Mouse (Mus musculus): ENCODE measurements around the gene Suco. TPM values are rescaled to one million over a fixed set of nuclear protein-coding genes. Genes with fewer than 3 reads are reported as not detected.

Gene Suco
- polyA plus RNA-seq, 1 experiment = 0.69 TPM

DNA sequence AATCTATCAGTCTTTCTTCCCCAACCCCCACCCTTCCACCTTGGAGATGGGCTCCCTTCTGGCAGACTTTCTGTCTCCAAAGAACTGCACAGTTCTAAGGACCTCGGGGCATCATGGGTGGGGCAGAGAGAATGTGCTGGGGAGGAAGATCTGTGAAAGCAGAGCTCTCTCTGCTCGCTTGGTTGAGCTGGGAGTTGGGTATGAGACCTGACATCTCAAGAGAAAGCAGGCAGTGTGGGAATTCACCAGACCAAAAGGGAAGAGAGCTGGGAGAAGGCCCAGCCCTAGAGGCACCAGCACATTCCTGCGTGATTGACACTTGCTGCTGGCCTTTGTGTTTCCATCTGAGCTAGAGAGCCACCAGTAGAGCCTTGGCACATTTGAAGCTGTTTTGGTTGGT is 39.6 kb upstream of the Suco start:
- H3K4me3 ChIP-seq (replicated peaks) = no peak overlapping the region
- H3K9me3 ChIP-seq (ENCODE audit: control insufficient read depth, low read length) = no peaks in the 10 kb centered on the region
- H3K27me3 ChIP-seq (ENCODE audit: control insufficient read depth) = peaks cover 2% of the 10 kb centered on the region
- peaks cover 2% of the 10 kb centered on the region; the same call in 1 of the 2 replicates for H3K4me1 ChIP-seq (ENCODE audit: control insufficient read depth)
- H3K36me3 ChIP-seq (ENCODE audit: control insufficient read depth) = no peaks in the 10 kb centered on the region
- TF ChIP-seq GATA1 (IDR thresholded peaks at IDR 0.05; ENCODE audit: low read length) (no peak), TAL1 (IDR thresholded peaks at IDR 0.05; ENCODE audit: low read length) (no peak)

DNA sequence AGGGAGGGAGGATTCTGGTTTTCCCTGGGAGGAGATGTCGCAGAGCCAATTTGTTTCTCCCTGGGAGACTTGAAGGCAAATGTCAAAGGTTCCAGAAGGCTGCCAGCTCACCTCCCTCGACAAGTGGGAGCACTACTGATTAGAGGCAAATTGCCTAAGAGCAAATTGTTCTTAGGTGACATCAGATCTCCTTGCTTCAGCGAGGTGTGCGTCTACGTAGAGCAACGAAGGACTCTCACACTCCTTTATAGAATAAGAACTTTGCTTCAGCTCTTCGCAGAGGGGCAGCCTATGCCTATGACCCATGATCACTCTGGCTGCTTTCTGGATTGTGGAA is 37.1 kb upstream of the Suco start:
- no peak for TF ChIP-seq GATA1 (IDR thresholded peaks at IDR 0.05; ENCODE audit: low read length)
- no peak for TF ChIP-seq TAL1 (IDR thresholded peaks at IDR 0.05; ENCODE audit: low read length)
- peaks cover 2% of the 10 kb centered on the region for H3K27me3 ChIP-seq (ENCODE audit: control insufficient read depth)
- H3K9me3 ChIP-seq (ENCODE audit: control insufficient read depth, low read length) = no peaks in the 10 kb centered on the region
- no peaks in the 10 kb centered on the region for H3K36me3 ChIP-seq (ENCODE audit: control insufficient read depth)
- peaks cover 2% of the 10 kb centered on the region; the same call in 1 of the 2 replicates for H3K4me1 ChIP-seq (ENCODE audit: control insufficient read depth)
- no peak overlapping the region for H3K4me3 ChIP-seq (replicated peaks)

DNA sequence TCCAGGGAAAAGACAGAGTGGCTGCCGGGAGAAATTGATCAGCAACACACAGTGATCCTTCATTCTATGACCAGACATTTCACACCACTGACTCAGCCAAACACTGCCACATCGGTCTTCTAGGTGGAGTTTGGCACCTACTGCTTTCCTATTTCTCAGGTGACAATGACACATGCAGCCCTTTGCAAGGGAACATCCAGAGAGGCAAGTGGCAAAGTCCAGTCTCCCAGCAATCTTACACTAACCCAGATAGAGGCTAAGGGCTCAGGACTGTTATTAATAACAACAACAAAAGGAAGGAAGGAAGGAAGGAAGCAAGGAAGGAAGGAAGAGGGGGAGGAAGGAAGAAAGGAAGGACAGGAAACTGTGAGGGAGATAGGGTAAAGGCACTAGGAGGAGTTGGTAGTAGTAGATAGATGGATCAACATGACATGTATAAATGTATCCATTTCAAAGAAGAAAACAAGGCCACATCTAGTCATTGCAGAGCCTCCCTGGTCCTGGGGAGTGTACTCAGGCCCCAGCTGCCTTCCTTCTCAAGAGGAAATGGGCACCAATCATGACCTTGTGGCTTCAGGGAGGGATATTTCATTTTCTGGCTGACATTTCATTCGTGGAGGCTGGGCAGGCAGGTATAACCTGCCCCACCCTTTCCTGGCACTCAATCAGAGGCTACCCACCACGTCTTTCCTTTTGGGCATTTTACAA is 36.6 kb upstream of the Suco start:
- no peak overlapping the region for H3K4me3 ChIP-seq (replicated peaks)
- H3K4me1 ChIP-seq (ENCODE audit: control insufficient read depth) = peaks cover 2% of the 10 kb centered on the region; the same call in 1 of the 2 replicates
- TF ChIP-seq GATA1 (IDR thresholded peaks at IDR 0.05; ENCODE audit: low read length) (no peak), TAL1 (IDR thresholded peaks at IDR 0.05; ENCODE audit: low read length) (no peak)
- peaks cover 2% of the 10 kb centered on the region for H3K27me3 ChIP-seq (ENCODE audit: control insufficient read depth)
- no peaks in the 10 kb centered on the region for H3K9me3 ChIP-seq (ENCODE audit: control insufficient read depth, low read length)
- no peaks in the 10 kb centered on the region for H3K36me3 ChIP-seq (ENCODE audit: control insufficient read depth)

DNA sequence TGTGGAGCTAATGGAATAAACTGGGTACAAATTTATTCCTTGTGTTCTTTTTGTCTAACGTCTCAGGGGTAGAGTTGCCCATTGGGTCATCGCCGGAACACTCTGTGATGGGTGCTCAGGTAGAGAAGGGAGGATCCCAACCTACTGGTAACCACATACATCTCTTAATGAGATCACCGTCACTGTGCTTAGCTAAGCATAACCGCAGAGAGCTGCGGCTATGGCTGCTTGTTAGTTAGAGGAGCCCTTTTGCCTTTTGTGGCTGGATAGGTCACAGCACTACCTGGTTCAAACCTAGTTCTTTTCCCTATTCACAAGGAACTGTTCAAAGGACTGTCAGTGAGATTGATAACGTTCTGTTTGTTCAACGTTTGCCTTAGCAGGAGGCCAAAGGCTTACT is 32.6 kb upstream of the Suco start:
- Histone ChIP-seq H3K4me3 (replicated peaks) (no peak overlapping the region), H3K9me3 (ENCODE audit: control insufficient read depth, low read length) (no peaks in the 10 kb centered on the region), H3K4me1 (ENCODE audit: control insufficient read depth) (no peaks in the 10 kb centered on the region), H3K27me3 (ENCODE audit: control insufficient read depth) (peaks cover 2% of the 10 kb centered on the region), H3K36me3 (ENCODE audit: control insufficient read depth) (no peaks in the 10 kb centered on the region)
- TF ChIP-seq TAL1 (IDR thresholded peaks at IDR 0.05; ENCODE audit: low read length) (no peak), GATA1 (IDR thresholded peaks at IDR 0.05; ENCODE audit: low read length) (no peak)

DNA sequence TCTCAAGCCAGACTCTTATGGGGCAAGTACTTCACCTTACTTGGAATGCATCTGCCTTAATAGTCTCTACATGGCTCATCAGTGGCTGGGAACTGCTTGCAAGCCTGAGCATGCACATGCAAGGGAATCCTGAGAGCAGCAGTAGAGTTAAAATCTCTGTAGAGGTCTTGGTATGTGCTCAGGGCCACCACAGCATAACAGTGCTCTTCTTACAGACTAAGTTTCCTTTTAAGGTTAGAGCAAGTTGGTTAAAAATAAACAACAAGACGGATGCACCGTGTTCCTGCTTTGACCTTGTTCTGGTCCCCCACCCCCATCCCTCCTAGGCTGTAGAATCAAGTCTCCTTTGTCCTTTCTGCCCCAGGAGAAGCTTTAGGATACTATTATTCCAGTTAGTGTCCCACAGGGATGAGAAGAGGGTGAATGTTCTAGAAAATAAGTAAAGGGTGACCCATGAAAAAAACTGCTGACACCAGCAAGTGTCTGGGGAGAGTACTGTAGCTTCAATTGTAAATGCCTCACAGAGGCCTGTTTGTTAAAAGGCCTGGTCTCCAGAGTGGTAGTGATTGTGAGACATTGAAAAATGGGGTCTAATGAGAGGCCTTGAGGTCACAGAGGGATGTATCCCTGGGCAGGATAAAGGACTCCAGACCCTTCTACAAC is 31.4 kb upstream of the Suco start:
- TF ChIP-seq GATA1 (IDR thresholded peaks at IDR 0.05; ENCODE audit: low read length) (no peak), TAL1 (IDR thresholded peaks at IDR 0.05; ENCODE audit: low read length) (no peak)
- H3K4me1 ChIP-seq (ENCODE audit: control insufficient read depth) = no peaks in the 10 kb centered on the region
- no peaks in the 10 kb centered on the region for H3K9me3 ChIP-seq (ENCODE audit: control insufficient read depth, low read length)
- H3K36me3 ChIP-seq (ENCODE audit: control insufficient read depth) = no peaks in the 10 kb centered on the region
- H3K27me3 ChIP-seq (ENCODE audit: control insufficient read depth) = peaks cover 2% of the 10 kb centered on the region
- H3K4me3 ChIP-seq (replicated peaks) = no peak overlapping the region

DNA sequence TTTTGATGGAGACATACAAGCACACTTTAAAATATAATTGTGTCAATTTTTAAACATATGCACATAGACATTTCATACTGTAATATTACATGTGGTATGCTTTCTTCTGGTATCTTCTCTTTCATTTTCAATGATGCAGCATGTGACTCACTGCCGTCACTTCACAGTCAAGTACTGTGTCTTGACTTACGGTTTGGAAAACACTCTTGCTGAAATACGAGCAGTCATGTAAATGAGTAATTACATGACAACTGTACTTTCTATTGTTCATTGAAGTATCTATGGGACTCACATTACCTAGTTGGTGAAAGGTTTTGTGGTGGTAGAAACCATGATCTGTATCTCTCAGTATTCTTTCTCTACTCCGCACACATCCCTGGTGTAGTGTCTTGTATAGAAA is 30.6 kb upstream of the Suco start:
- Histone ChIP-seq H3K36me3 (ENCODE audit: control insufficient read depth) (no peaks in the 10 kb centered on the region), H3K4me1 (ENCODE audit: control insufficient read depth) (peaks cover 4% of the 10 kb centered on the region), H3K9me3 (ENCODE audit: control insufficient read depth, low read length) (no peaks in the 10 kb centered on the region), H3K4me3 (replicated peaks) (no peak overlapping the region), H3K27me3 (ENCODE audit: control insufficient read depth) (peaks cover 5% of the 10 kb centered on the region)
- no peak for TF ChIP-seq TAL1 (IDR thresholded peaks at IDR 0.05; ENCODE audit: low read length)
- TF ChIP-seq GATA1 (IDR thresholded peaks at IDR 0.05; ENCODE audit: low read length) = no peak

DNA sequence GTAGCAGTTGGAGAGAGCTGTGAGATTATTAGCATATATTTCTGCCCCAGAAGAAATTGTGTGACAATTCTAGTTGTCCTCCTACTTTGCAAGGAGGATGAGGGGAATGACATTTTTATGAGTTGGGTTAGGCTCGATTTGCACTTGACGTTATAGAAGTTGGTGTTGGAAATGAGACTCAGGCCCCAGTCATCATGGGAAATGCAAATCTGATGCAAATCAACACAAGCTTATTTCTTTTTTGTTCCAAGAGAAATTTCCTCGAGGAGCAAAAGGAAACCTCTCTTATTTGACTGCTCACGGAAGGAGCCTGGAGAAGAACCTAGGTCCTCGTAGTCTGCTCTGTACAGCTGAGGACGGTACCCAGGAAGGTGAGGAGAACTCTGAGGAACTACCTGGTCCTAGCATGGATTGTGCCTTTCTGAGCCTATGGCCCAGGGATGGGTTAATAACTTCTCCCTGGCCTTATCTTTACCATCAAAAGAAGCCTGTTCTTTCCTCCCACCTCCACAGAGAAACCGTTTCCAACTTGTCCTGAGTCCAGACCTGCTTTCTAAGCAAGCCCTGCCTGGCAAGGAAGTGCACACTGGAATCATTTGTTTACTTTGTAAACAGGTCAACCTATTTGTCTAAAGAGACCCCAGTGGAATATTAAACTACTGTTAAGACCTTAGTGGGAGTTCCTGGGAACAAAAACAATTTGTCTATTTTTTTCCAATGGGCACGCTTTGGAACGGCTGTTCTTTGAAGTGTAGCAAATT is 26.4 kb upstream of the Suco start:
- no peaks in the 10 kb centered on the region for H3K9me3 ChIP-seq (ENCODE audit: control insufficient read depth, low read length)
- H3K36me3 ChIP-seq (ENCODE audit: control insufficient read depth) = no peaks in the 10 kb centered on the region
- H3K4me1 ChIP-seq (ENCODE audit: control insufficient read depth) = peaks cover 4% of the 10 kb centered on the region
- peaks cover 20% of the 10 kb centered on the region for H3K27me3 ChIP-seq (ENCODE audit: control insufficient read depth)
- no peak overlapping the region for H3K4me3 ChIP-seq (replicated peaks)
- TF ChIP-seq GATA1 (IDR thresholded peaks at IDR 0.05; ENCODE audit: low read length) (no peak), TAL1 (IDR thresholded peaks at IDR 0.05; ENCODE audit: low read length) (no peak)

DNA sequence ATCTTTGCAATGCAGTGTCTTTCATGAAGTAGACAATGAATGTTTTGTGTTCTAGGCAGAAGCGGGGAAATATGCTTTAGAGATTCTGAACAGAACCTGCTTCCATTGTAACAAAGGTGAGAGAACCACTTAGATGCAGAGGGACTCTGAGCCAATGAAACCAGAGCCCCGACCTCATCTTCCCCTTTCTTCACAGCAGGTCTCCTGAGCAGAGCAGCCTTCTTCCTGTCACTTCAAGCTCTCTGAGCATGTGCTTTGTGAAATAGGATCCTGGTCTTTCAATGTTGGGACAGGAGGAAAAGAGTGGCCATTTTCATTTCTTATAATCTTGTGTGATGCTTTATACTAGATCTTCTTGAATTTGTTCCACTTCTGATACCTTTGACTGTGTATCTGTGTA is 23.6 kb upstream of the Suco start:
- H3K36me3 ChIP-seq (ENCODE audit: control insufficient read depth) = no peaks in the 10 kb centered on the region
- H3K9me3 ChIP-seq (ENCODE audit: control insufficient read depth, low read length) = no peaks in the 10 kb centered on the region
- H3K4me1 ChIP-seq (ENCODE audit: control insufficient read depth) = peaks cover 21% of the 10 kb centered on the region
- H3K27me3 ChIP-seq (ENCODE audit: control insufficient read depth) = peaks cover 20% of the 10 kb centered on the region
- TF ChIP-seq GATA1 (IDR thresholded peaks at IDR 0.05; ENCODE audit: low read length) (no peak), TAL1 (IDR thresholded peaks at IDR 0.05; ENCODE audit: low read length) (no peak)
- H3K4me3 ChIP-seq (replicated peaks) = no peak overlapping the region

DNA sequence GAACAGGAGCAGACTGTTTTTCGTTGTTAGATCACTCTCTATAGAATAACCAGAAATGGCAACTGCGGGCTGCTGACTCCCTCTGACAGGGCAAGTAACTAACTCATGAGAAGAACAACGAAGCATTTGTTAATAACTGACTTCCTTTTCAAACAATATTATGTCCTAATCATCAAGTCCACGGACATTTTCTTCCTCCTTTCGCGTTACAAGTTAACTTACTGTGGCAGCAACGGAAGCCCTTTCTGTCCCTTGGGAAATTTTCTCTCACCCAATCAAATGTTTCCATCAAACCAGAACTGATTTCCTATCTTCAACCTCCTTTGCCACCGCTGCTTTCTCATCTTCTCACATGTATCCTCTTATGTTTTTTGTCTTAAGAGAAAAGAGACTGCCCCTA is 20.8 kb upstream of the Suco start:
- Histone ChIP-seq H3K27me3 (ENCODE audit: control insufficient read depth) (peaks cover 15% of the 10 kb centered on the region), H3K9me3 (ENCODE audit: control insufficient read depth, low read length) (no peaks in the 10 kb centered on the region), H3K4me1 (ENCODE audit: control insufficient read depth) (peaks cover 45% of the 10 kb centered on the region), H3K4me3 (replicated peaks) (no peak overlapping the region), H3K36me3 (ENCODE audit: control insufficient read depth) (no peaks in the 10 kb centered on the region; the same call in 1 of the 2 replicates)
- no peak for TF ChIP-seq GATA1 (IDR thresholded peaks at IDR 0.05; ENCODE audit: low read length)
- TF ChIP-seq TAL1 (IDR thresholded peaks at IDR 0.05; ENCODE audit: low read length) = no peak
